Mouse (Mus musculus) layer of hippocampus, adult 2 months (tissue): ENCODE measurements at regions not wholly inside any gene's neighbourhood (a gene's known extent, or its start where the extent isn't known, plus 50 kb on each side); places are given as distances from the start of the nearest gene placed in this dataset.
"Not testable (repeated sequence)": the region's sequence is repeated elsewhere in the genome, so short reads cannot be mapped to it uniquely, and the experiment has no call there.

Experiments
- DNase-seq, 2 experiments: peaks; one replicate each; pipeline ENCODE4 v3.0.0; 2022; ENCODE audit warnings: low spot score in 2 of 2
- H3K27ac ChIP-seq: fragments of 200-600 bp; 2 replicates; pipeline ENCODE4 v1.8.1; 2022
- H3K4me3 ChIP-seq: fragments of 200-600 bp; 2 replicates; pipeline ENCODE4 v1.8.1; 2022; ENCODE audit warnings: mild to moderate bottlenecking
- CTCF ChIP-seq: fragments of 200-600 bp; conservative IDR thresholded peaks from 2 replicates; pipeline ENCODE4 v1.8.1; 2022; ENCODE audit warnings: antibody characterized with exemption, mild to moderate bottlenecking, moderate library complexity

DNA sequence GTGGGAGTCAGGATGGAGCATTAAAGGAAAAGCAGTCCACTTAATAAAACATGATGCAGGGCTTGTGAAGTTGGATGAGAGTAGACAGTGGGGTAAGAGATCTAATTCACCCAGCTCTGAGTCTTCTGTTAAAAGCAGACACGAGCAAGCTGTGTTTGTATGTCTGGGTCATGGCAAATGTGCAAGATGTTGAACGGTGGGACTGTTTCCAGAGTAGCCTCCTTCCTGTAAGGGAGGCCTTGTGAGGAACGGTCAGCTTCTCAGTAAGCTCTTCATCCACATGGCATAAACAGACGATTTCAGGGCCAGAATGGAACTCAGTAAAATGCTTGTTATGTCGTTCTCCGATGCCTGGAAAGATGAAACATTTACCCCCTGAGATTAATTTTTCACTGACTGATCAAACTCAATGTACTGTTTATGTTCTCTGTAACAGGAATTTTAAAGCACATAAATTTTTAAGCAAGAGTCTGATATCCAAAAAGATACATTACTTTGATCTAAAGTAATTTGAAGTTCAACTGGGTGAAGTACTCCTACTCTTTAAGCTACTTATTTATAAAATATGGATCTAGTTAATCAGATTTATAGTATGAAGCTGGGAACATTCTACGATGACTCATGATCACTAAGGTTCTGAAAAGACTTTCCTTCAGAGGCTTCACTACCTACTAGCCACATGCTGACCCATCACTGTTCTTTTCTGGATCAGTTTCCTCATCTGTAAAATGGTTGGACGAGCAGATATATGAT is 130.6 kb downstream of the Mterf1b start:
- no peak for TF ChIP-seq CTCF
- Histone ChIP-seq H3K4me3 (no peak overlapping the region), H3K27ac (no peak overlapping the region)
- DNase-seq, result no peak

DNA sequence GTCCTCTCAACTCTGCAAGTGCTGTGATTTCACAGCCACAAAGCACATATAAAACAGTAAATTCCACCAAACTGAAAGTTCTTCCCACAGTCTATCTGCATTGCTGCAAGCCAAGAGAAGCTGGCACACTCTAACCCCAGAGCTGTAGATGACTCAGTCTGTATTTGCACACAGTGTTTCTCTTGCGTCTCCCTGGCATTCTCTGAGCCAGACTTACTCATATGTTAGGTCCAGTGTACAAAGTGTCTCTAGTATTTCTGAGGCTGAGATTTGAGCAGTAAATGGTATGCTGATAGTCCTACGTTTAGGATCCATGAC is 131.2 kb downstream of the Mterf1b start:
- DNase-seq, result no peak
- Histone ChIP-seq H3K27ac (no peak overlapping the region), H3K4me3 (no peak overlapping the region)
- TF ChIP-seq CTCF, result no peak

GRCm38 (mm10) chr5:4325813-4326212 is 133.6 kb downstream of the Mterf1b start:
- TF ChIP-seq CTCF, result no peak
- Histone ChIP-seq H3K27ac (no peak overlapping the region), H3K4me3 (no peak overlapping the region)
- DNase-seq, result no peak

- no peak for DNase-seq
- no peak for TF ChIP-seq CTCF
- no peak overlapping the region for H3K4me3 ChIP-seq
- no peak overlapping the region for H3K27ac ChIP-seq
Observed at GRCm38 (mm10) chr5:4326309-4327014, 134.3 kb downstream of the Mterf1b start.

DNA sequence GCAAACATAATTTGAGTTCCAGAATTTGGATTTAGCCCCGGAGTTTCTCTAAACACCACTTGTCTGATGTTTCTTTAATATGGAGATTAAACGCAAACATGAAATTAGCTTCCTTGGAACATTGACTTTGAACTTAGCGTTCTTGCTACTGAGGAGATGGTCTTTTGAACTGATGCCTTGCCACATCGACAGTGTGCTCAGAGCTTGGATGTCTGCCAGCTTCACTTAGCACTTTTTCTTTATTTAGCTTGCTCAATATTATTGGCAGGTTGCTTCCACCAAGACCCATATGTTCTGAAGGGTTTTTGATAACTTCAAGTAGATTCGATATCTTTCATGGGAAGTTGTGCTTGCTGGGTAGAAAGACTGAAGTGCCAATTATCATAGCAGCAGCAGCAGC is 143.5 kb downstream of the Mterf1b start:
- Histone ChIP-seq H3K27ac (no peak overlapping the region), H3K4me3 (no peak overlapping the region)
- TF ChIP-seq CTCF, result no peak
- peak in 1 of 2 experiments; percentile 17 for DNase-seq

DNA sequence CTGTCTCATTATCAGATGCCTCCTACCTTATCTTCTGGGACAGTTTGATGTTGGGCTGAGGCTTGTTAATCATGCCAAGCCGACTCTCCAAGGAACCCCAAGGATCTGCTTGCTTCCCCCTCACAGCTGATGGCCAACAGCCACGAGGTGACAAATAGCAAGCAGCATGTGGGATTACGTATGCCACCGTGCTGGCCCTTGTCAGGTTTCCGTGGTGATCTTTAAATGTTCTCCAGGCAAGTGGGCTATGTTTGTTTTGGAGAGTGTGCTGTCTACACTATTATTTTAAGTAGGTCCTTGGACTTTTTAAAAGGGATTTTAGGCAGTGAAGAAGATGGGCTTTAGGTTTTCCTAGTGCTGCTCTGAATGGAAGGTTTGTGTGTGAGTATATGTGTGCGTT is 149.8 kb downstream of the Mterf1b start:
- no peak for DNase-seq
- Histone ChIP-seq H3K4me3 (no peak overlapping the region), H3K27ac (no peak overlapping the region)
- no peak for TF ChIP-seq CTCF

DNA sequence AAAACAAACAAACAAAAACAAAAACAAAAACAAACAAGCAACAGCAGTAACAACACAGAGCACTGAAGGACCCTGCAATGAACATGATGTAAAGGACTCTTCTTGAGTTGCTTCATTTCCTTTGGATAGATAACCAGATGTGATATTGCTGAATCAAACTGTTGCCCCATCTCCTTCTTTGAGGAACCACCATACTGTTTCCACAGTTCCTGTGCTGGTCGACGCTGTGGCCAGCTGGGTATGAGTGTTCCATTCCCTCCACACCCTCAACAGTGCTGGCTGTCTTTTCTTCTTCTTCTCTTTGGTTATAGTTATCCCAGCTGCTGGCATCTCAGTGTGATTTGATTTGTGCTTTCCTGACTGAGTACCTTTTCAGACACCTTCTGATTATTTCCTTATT is 152.3 kb downstream of the Mterf1b start:
- H3K4me3 ChIP-seq, result no peak overlapping the region
- no peak for TF ChIP-seq CTCF
- H3K27ac ChIP-seq, result no peak overlapping the region
- no peak for DNase-seq

- H3K4me3 ChIP-seq, result no peak overlapping the region
- H3K27ac ChIP-seq, result no peak overlapping the region
- TF ChIP-seq CTCF, result no peak
- no peak for DNase-seq
Observed at GRCm38 (mm10) chr5:4348334-4348733, 156.2 kb downstream of the Mterf1b start.

GRCm38 (mm10) chr5:4349943-4350342 is 157.8 kb downstream of the Mterf1b start:
- Histone ChIP-seq H3K4me3 (no peak overlapping the region), H3K27ac (no peak overlapping the region)
- DNase-seq, result no peak
- no peak for TF ChIP-seq CTCF

- TF ChIP-seq CTCF, result no peak
- DNase-seq, result no peak
- no peak overlapping the region for H3K27ac ChIP-seq
- H3K4me3 ChIP-seq, result no peak overlapping the region
Observed at GRCm38 (mm10) chr5:4355609-4356224, 163.6 kb downstream of the Mterf1b start.

- not testable (repeated sequence) for DNase-seq, H3K27ac ChIP-seq, H3K4me3 ChIP-seq
Observed at GRCm38 (mm10) chr5:4356555-4357273, 164.5 kb downstream of the Mterf1b start.

- not testable (repeated sequence) for DNase-seq, H3K27ac ChIP-seq, H3K4me3 ChIP-seq
Observed at GRCm38 (mm10) chr5:4361547-4361946, 169.4 kb downstream of the Mterf1b start.

GRCm38 (mm10) chr5:4384719-4385118 is 192.6 kb downstream of the Mterf1b start:
- H3K27ac ChIP-seq, DNase-seq, H3K4me3 ChIP-seq: not testable (repeated sequence)
